Mouse (Mus musculus): ENCODE results near the gene Vars. TPM values are rescaled to one million over a fixed set of nuclear protein-coding genes. Genes with fewer than 3 reads are reported as not detected.
"Not testable (repeated sequence)": the region's sequence is repeated elsewhere in the genome, so short reads cannot be mapped to it uniquely, and the experiment has no call there.

Gene Vars
- total RNA-seq, 2 experiments from 2014 or later = 42.2 to 110 TPM

GRCm38 (mm10) chr17:35002153-35002865 lies 1.5 kb downstream of the Vars start:
- no peak for ATAC-seq (ENCODE audit: poor library complexity, severe bottlenecking)

GRCm38 (mm10) chr17:35003022-35003838 lies 2.4 kb downstream of the Vars start:
- ATAC-seq (ENCODE audit: poor library complexity, severe bottlenecking) = no peak

- no peak for ATAC-seq (ENCODE audit: poor library complexity, severe bottlenecking)
These were observed 3.4 kb downstream of the Vars start for GRCm38 (mm10) chr17:35004075-35004717.

GRCm38 (mm10) chr17:35005158-35005557 lies 4.4 kb downstream of the Vars start:
- no peak for ATAC-seq (ENCODE audit: poor library complexity, severe bottlenecking)

GRCm38 (mm10) chr17:35005902-35006301 lies 5.1 kb downstream of the Vars start:
- ATAC-seq (ENCODE audit: poor library complexity, severe bottlenecking) = not testable (repeated sequence)

GRCm38 (mm10) chr17:35007387-35007991 lies 6.7 kb downstream of the Vars start:
- ATAC-seq (ENCODE audit: poor library complexity, severe bottlenecking) = 0 out of 2 replicates have a peak, but pooled peaks have one; percentile 30

GRCm38 (mm10) chr17:35009586-35009985 lies 8.8 kb downstream of the Vars start:
- ATAC-seq (ENCODE audit: poor library complexity, severe bottlenecking) = no peak

- ATAC-seq (ENCODE audit: poor library complexity, severe bottlenecking) = no peak
These were observed 10.7 kb downstream of the Vars start for GRCm38 (mm10) chr17:35011440-35011839.

- ATAC-seq (ENCODE audit: poor library complexity, severe bottlenecking) = no peak
These were observed 11.6 kb downstream of the Vars start for GRCm38 (mm10) chr17:35012430-35012829.

GRCm38 (mm10) chr17:35013221-35013620 lies 12.4 kb downstream of the Vars start:
- ATAC-seq (ENCODE audit: poor library complexity, severe bottlenecking) = no peak

GRCm38 (mm10) chr17:35015296-35015695 lies 14.5 kb downstream of the Vars start:
- no peak for ATAC-seq (ENCODE audit: poor library complexity, severe bottlenecking)

- no peak for ATAC-seq (ENCODE audit: poor library complexity, severe bottlenecking)
These were observed 15.6 kb downstream of the Vars start, which contains the start of gene Vwa7 for GRCm38 (mm10) chr17:35016376-35016775. Gene Vwa7, plus strand, starts transcription at chr17:35016579.

- ATAC-seq (ENCODE audit: poor library complexity, severe bottlenecking) = no peak
These were observed 16.3 kb downstream of the Vars start for GRCm38 (mm10) chr17:35016791-35017705.

GRCm38 (mm10) chr17:35017706-35018030 lies 16.9 kb downstream of the Vars start:
- no peak for ATAC-seq (ENCODE audit: poor library complexity, severe bottlenecking)

- ATAC-seq (ENCODE audit: poor library complexity, severe bottlenecking) = no peak
These were observed 17.4 kb downstream of the Vars start for GRCm38 (mm10) chr17:35018171-35018570.

- no peak for ATAC-seq (ENCODE audit: poor library complexity, severe bottlenecking)
These were observed 19.1 kb downstream of the Vars start for GRCm38 (mm10) chr17:35019894-35020293.

- ATAC-seq (ENCODE audit: poor library complexity, severe bottlenecking) = no peak
These were observed 19.8 kb downstream of the Vars start for GRCm38 (mm10) chr17:35020551-35020950.

- ATAC-seq (ENCODE audit: poor library complexity, severe bottlenecking) = peak; percentile 76
These were observed 20.5 kb downstream of the Vars start for GRCm38 (mm10) chr17:35021163-35021808.

GRCm38 (mm10) chr17:35021842-35022477 lies 21.2 kb downstream of the Vars start:
- no peak for ATAC-seq (ENCODE audit: poor library complexity, severe bottlenecking)
